Mouse (Mus musculus): ENCODE results near the gene Rbm26. TPM values are rescaled to one million over a fixed set of nuclear protein-coding genes. Genes with fewer than 3 reads are reported as not detected.
A peak's percentile ranks its signal among the peaks of the same experiment; 100 is the strongest.

The Rbm26 gene
- polyA plus RNA-seq, 1 experiment, result 20.9 TPM

GRCm38 (mm10) chr14:105182786-105183185 is 5.7 kb upstream of the Rbm26 start:
- peaks cover 3% of the 10 kb centered on the region; the same call in 1 of the 2 replicates for H3K4me1 ChIP-seq (ENCODE audit: control insufficient read depth, insufficient read depth, low read length)
- TF ChIP-seq POLR2A (IDR thresholded peaks at IDR 0.05; ENCODE audit: control insufficient read depth, low read depth, low read length), result no peak
- no peak overlapping the region for H3K4me3 ChIP-seq (ENCODE audit: control insufficient read depth, low read depth, low read length)
- no peaks in the 10 kb centered on the region for H3K36me3 ChIP-seq (ENCODE audit: control insufficient read depth, insufficient read depth, low read length)
- H3K27ac ChIP-seq (ENCODE audit: control insufficient read depth, insufficient read depth, low read depth, low read length), result no peak overlapping the region
- no peaks in the 10 kb centered on the region for H3K27me3 ChIP-seq (ENCODE audit: control insufficient read depth, insufficient read depth, low read length)

GRCm38 (mm10) chr14:105179733-105180132 is 2.6 kb upstream of the Rbm26 start:
- Histone ChIP-seq H3K27ac (ENCODE audit: control insufficient read depth, insufficient read depth, low read depth, low read length) (no peak overlapping the region), H3K4me3 (ENCODE audit: control insufficient read depth, low read depth, low read length) (peak overlapping the region; percentile 27; the same call in 1 of the 2 replicates), H3K36me3 (ENCODE audit: control insufficient read depth, insufficient read depth, low read length) (no peaks in the 10 kb centered on the region), H3K27me3 (ENCODE audit: control insufficient read depth, insufficient read depth, low read length) (no peaks in the 10 kb centered on the region), H3K4me1 (ENCODE audit: control insufficient read depth, insufficient read depth, low read length) (peaks cover 9% of the 10 kb centered on the region)
- TF ChIP-seq CTCF (IDR thresholded peaks at IDR 0.05; ENCODE audit: control insufficient read depth, insufficient read depth, insufficient replicate concordance, low read depth, low read length), result no peak
- no peak for TF ChIP-seq POLR2A (IDR thresholded peaks at IDR 0.05; ENCODE audit: control insufficient read depth, low read depth, low read length)

DNA sequence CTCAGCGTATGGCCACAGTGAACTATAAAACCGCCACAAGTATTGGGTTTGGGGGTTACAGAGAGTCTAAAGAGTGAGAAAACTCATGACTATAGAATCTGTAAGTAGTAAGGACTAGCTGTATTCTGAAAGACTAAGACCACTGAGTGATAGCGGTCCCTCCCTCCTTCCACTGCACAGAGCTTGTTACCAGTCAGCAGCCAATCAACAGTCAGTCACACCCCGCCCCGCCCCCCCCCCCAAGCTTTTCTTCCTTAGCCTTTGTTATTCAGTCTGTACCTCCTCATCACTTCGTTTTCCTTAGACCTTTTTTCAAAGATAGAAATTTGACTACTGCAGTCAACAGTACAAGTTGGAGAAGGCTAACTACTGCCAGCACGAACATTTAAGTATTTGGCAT is 1.9 kb upstream of the Rbm26 start:
- peak overlapping the region; percentile 67 for H3K4me3 ChIP-seq (ENCODE audit: control insufficient read depth, low read depth, low read length)
- no peaks in the 10 kb centered on the region for H3K36me3 ChIP-seq (ENCODE audit: control insufficient read depth, insufficient read depth, low read length)
- H3K4me1 ChIP-seq (ENCODE audit: control insufficient read depth, insufficient read depth, low read length), result peaks cover 9% of the 10 kb centered on the region
- H3K27me3 ChIP-seq (ENCODE audit: control insufficient read depth, insufficient read depth, low read length), result no peaks in the 10 kb centered on the region
- TF ChIP-seq CTCF (IDR thresholded peaks at IDR 0.05; ENCODE audit: control insufficient read depth, insufficient read depth, insufficient replicate concordance, low read depth, low read length) (no peak), POLR2A (IDR thresholded peaks at IDR 0.05; ENCODE audit: control insufficient read depth, low read depth, low read length) (no peak)
- peak overlapping the region; percentile 62; the same call in 1 of the 2 replicates for H3K27ac ChIP-seq (ENCODE audit: control insufficient read depth, insufficient read depth, low read depth, low read length)

GRCm38 (mm10) chr14:105176381-105177168 is 552 bp downstream of the Rbm26 start:
- Histone ChIP-seq H3K27ac (ENCODE audit: control insufficient read depth, insufficient read depth, low read depth, low read length) (peak overlapping the region; percentile 98), H3K4me3 (ENCODE audit: control insufficient read depth, low read depth, low read length) (peak overlapping the region; percentile 95), H3K36me3 (ENCODE audit: control insufficient read depth, insufficient read depth, low read length) (no peaks in the 10 kb centered on the region), H3K27me3 (ENCODE audit: control insufficient read depth, insufficient read depth, low read length) (no peaks in the 10 kb centered on the region), H3K4me1 (ENCODE audit: control insufficient read depth, insufficient read depth, low read length) (peaks cover 9% of the 10 kb centered on the region)
- TF ChIP-seq CTCF (IDR thresholded peaks at IDR 0.05; ENCODE audit: control insufficient read depth, insufficient read depth, insufficient replicate concordance, low read depth, low read length) (no peak), POLR2A (IDR thresholded peaks at IDR 0.05; ENCODE audit: control insufficient read depth, low read depth, low read length) (no peak)

- no peaks in the 10 kb centered on the region; the same call in 1 of the 2 replicates for H3K4me1 ChIP-seq (ENCODE audit: control insufficient read depth, insufficient read depth, low read length)
- H3K36me3 ChIP-seq (ENCODE audit: control insufficient read depth, insufficient read depth, low read length), result no peaks in the 10 kb centered on the region
- no peaks in the 10 kb centered on the region for H3K27me3 ChIP-seq (ENCODE audit: control insufficient read depth, insufficient read depth, low read length)
- TF ChIP-seq POLR2A (IDR thresholded peaks at IDR 0.05; ENCODE audit: control insufficient read depth, low read depth, low read length) (no peak), CTCF (IDR thresholded peaks at IDR 0.05; ENCODE audit: control insufficient read depth, insufficient read depth, insufficient replicate concordance, low read depth, low read length) (no peak)
- H3K4me3 ChIP-seq (ENCODE audit: control insufficient read depth, low read depth, low read length), result no peak overlapping the region
- no peak overlapping the region for H3K27ac ChIP-seq (ENCODE audit: control insufficient read depth, insufficient read depth, low read depth, low read length)
These were observed 9.9 kb downstream of the Rbm26 start for GRCm38 (mm10) chr14:105167181-105167580.

- H3K27ac ChIP-seq (ENCODE audit: control insufficient read depth, insufficient read depth, low read depth, low read length), result no peak overlapping the region
- no peaks in the 10 kb centered on the region; the same call in 1 of the 2 replicates for H3K4me1 ChIP-seq (ENCODE audit: control insufficient read depth, insufficient read depth, low read length)
- TF ChIP-seq CTCF (IDR thresholded peaks at IDR 0.05; ENCODE audit: control insufficient read depth, insufficient read depth, insufficient replicate concordance, low read depth, low read length) (no peak), POLR2A (IDR thresholded peaks at IDR 0.05; ENCODE audit: control insufficient read depth, low read depth, low read length) (no peak)
These were observed 12.3 kb downstream of the Rbm26 start for GRCm38 (mm10) chr14:105164793-105165192.

DNA sequence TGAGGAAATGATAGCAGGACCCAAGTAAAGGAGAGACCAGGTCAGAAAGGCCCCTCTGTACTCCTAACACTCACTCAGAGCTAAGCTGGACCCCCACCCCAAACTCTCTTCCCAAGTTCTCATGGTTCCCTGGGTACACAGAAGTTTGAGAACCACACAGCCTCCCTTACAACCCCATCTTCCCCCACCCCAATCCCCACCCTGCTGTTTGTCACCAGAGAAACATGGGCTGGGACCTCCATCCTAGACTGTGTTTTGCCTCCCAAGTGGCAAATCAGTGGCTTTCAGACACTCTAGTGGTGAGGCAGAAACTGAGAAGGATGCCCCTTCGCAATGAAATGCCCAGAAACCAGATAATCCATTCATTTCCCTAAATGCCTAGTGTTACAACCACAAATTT is 15.8 kb downstream of the Rbm26 start:
- no peak overlapping the region for H3K27ac ChIP-seq (ENCODE audit: control insufficient read depth, insufficient read depth, low read depth, low read length)
- H3K4me1 ChIP-seq (ENCODE audit: control insufficient read depth, insufficient read depth, low read length), result no peaks in the 10 kb centered on the region
- H3K27me3 ChIP-seq (ENCODE audit: control insufficient read depth, insufficient read depth, low read length), result no peaks in the 10 kb centered on the region
- peaks cover 1% of the 10 kb centered on the region; the same call in 1 of the 2 replicates for H3K36me3 ChIP-seq (ENCODE audit: control insufficient read depth, insufficient read depth, low read length)
- TF ChIP-seq POLR2A (IDR thresholded peaks at IDR 0.05; ENCODE audit: control insufficient read depth, low read depth, low read length), result no peak
- no peak for TF ChIP-seq CTCF (IDR thresholded peaks at IDR 0.05; ENCODE audit: control insufficient read depth, insufficient read depth, insufficient replicate concordance, low read depth, low read length)
- H3K4me3 ChIP-seq (ENCODE audit: control insufficient read depth, low read depth, low read length), result no peak overlapping the region

More at GRCm38 (mm10) chr14:105164793-105165192, 12.3 kb downstream of the Rbm26 start:
- no peaks in the 10 kb centered on the region for H3K36me3 ChIP-seq (ENCODE audit: control insufficient read depth, insufficient read depth, low read length)
- H3K4me3 ChIP-seq (ENCODE audit: control insufficient read depth, low read depth, low read length), result no peak overlapping the region
- no peaks in the 10 kb centered on the region for H3K27me3 ChIP-seq (ENCODE audit: control insufficient read depth, insufficient read depth, low read length)
